Mouse (Mus musculus): ENCODE data around the gene Tmem211.

DNA sequence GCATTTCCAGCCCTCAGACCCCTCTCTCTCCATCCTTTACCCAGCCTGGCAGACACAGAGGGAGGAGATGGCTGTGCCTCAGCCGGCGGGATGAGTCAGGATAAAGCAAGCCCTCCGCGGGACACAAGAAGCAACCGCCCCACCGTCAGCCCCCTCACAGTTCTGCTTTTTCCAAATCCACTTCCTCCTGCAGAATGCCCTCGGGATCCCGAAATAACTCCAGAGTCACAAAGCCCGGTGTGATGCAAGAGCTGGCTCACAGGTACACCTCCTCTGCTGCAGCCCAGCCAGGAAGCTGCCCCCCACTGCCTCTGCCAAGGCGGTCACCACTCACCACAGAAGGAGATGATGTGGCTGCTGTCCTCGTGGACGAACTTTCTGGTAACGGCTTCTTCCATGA is 61.8 kb downstream of the Tmem211 start:
- TF ChIP-seq USF2 (conservative IDR thresholded peaks at IDR 0.05; ENCODE audit: low read depth, low read length) (no peak), POLR2A (IDR thresholded peaks at IDR 0.05; ENCODE audit: low read depth, low read length) (no peak), EP300 (IDR thresholded peaks at IDR 0.05; ENCODE audit: low read length) (no peak), CHD1 (IDR thresholded peaks at IDR 0.05; ENCODE audit: low read depth, low read length) (no peak), POLR2AphosphoS2 (IDR thresholded peaks at IDR 0.05; ENCODE audit: low read depth, low read length) (no peak), MAFK (IDR thresholded peaks at IDR 0.05; ENCODE audit: insufficient replicate concordance, low read length) (no peak), MYC (IDR thresholded peaks at IDR 0.05; ENCODE audit: low read depth, low read length) (no peak), CHD2 (IDR thresholded peaks at IDR 0.05; ENCODE audit: low read length) (no peak)
